9 mouse cellular contexts compared by ENCODE assay signal in the genomic region with DNA sequence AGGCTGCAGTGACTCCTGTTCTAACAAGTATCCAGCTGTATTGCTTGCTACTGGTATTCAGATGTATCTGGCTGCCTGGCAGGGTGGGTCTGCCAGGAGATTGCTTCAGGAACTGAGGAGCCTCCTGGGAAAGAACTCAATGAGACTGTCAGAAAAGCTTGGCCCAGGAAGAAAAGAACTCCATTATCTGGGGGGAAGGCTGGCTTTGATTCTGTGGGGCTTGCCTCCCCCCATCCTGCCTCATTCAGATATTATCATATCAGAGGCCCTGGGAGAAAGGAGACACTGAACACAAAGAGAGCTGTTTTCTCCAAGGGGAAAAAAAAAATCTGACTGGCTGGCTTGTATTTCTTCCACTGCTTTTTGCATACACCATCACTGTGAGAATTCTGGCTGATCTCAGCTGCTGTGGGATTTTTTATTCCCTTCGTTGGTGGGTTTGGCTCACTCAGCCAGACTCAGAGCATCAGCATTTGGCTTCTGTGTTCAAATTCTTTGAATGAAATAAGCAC.
DNase-seq lines count a peak whose midpoint lies in the region; ATAC-seq lines count a peak whose summit lies in the region.
"Had no signal": no experiment of that assay in that cellular context is flagged by ENCODE, and none has a peak within 500 bp of the region (broad histone marks: within the 10 kb centered on the region; RNA-seq: fewer than 3 reads in every experiment).

No protein-coding gene starts in this region.

- WGBS in hindbrain, embryonic 13.5 days, result 24% methylated on average over 1 of the region's 1 CpGs

- peak; percentile 72 for ATAC-seq in hindbrain, embryonic 13.5 days (ENCODE audit: low FRiP score)
- ATAC-seq in activated CD4-positive, CD25-positive, alpha-beta regulatory T cell, adult 4 months, result no peak

- no peaks in the 10 kb centered on the region for H3K27me3 ChIP-seq in hindbrain, embryonic 13.5 days
- H3K27me3 ChIP-seq: embryonic facial prominence, embryonic 12.5 days had no signal

- H3K4me3 ChIP-seq in hindbrain, embryonic 13.5 days, result no peak overlapping the region
- H3K4me3 ChIP-seq: embryonic facial prominence, embryonic 12.5 days had no signal

- peaks cover 7% of the 10 kb centered on the region; the same call in 1 of the 2 replicates for H3K4me1 ChIP-seq in hindbrain, embryonic 13.5 days (replicated peaks)

- H3K9ac ChIP-seq in hindbrain, embryonic 13.5 days, result no peak overlapping the region
- H3K9ac ChIP-seq: embryonic facial prominence, embryonic 12.5 days had no signal

- peak; percentile 10 for DNase-seq in lung, postnatal 25 days (ENCODE audit: low spot score)
- no peak for DNase-seq in lung, postnatal 14 days
- DNase-seq in gastrocnemius, adult 8-10 months (ENCODE audit: low spot score in 2 of 2), result peak; percentile 18 to 33
- peak; percentile 16 for DNase-seq in right cerebral cortex, postnatal 4 days
- no peak for DNase-seq in kidney, adult 18-20 months
- no peak for DNase-seq in spleen, adult 18-20 months

- H3K27ac ChIP-seq in hindbrain, embryonic 13.5 days, result peak overlapping the region; percentile 73
- H3K27ac ChIP-seq: embryonic facial prominence, embryonic 12.5 days had no signal

- no peaks in the 10 kb centered on the region for H3K36me3 ChIP-seq in hindbrain, embryonic 13.5 days
- H3K36me3 ChIP-seq: embryonic facial prominence, embryonic 12.5 days had no signal

- no peak overlapping the region for H3K4me2 ChIP-seq in hindbrain, embryonic 13.5 days
- H3K4me2 ChIP-seq: embryonic facial prominence, embryonic 12.5 days had no signal

- peaks cover 6% of the 10 kb centered on the region; the same call in 1 of the 2 replicates for H3K9me3 ChIP-seq in hindbrain, embryonic 13.5 days
- H3K9me3 ChIP-seq: embryonic facial prominence, embryonic 12.5 days had no signal

Comparison
In these comparisons a context has a peak if more than half of its experiments do, and no peak if none do; other contexts are left out.
1. DNase-seq: peak in lung, postnatal 25 days (single experiment), gastrocnemius, adult 8-10 months (2 of 2) and right cerebral cortex, postnatal 4 days (single experiment); none in lung, postnatal 14 days (single experiment), kidney, adult 18-20 months (single experiment) and spleen, adult 18-20 months (0 of 2).